In genomic region chr11:58978027-58978705, GRCm38 (mm10) we compare ENCODE assay signal across 8 mouse cellular contexts. TPM values are rescaled to one million over a fixed set of nuclear protein-coding genes. Genes with fewer than 3 reads are reported as not detected.
A peak's percentile ranks its signal among the peaks of the same experiment; 100 is the strongest.
DNase-seq lines count a peak whose midpoint lies in the region; ATAC-seq lines count a peak whose summit lies in the region.

TSS of gene Trim11 (plus strand) at chr11:58978093.

- under 1% methylated on average over 64 of the region's 64 CpGs for WGBS in forebrain, embryonic 16.5 days
- WGBS in hindbrain, embryonic 11.5 days = under 1% methylated on average over 64 of the region's 64 CpGs

- ATAC-seq in forebrain, embryonic 16.5 days = peak; percentile 89
- peak; percentile 71 for ATAC-seq in hindbrain, embryonic 11.5 days (ENCODE audit: low FRiP score)

- H3K9ac ChIP-seq in forebrain, embryonic 16.5 days (replicated peaks; ENCODE audit: low read depth, low read length) = peak within 1 kb of the TSS; percentile 91
- H3K9ac ChIP-seq in hindbrain, embryonic 11.5 days (ENCODE audit: low read depth, low read length) = peak within 1 kb of the TSS; percentile 96

- peak; percentile 86 for DNase-seq in MN1 (ENCODE audit: low spot score)
- peak; percentile 57 for DNase-seq in c-Kit-positive CD71-positive TER-119-positive erythroid progenitor cells, embryonic 14.5 days (ENCODE audit: low spot score)
- peak; percentile 83 for DNase-seq in hindbrain, embryonic 11.5 days (ENCODE audit: low spot score)
- DNase-seq in layer of hippocampus, postnatal 10 days (ENCODE audit: low spot score in 2 of 2) = peak; percentile 66 to 71
- peak; percentile 63 for DNase-seq in lung, postnatal 25 days (ENCODE audit: low spot score)
- DNase-seq in retina, postnatal 1 day = peak; percentile 87
- DNase-seq in urinary bladder, adult 2 months (ENCODE audit: low spot score) = peak; percentile 47

- peak within 1 kb of the TSS; percentile 88 for H3K4me3 ChIP-seq in forebrain, embryonic 16.5 days (replicated peaks; ENCODE audit: low read length)
- H3K4me3 ChIP-seq in hindbrain, embryonic 11.5 days (ENCODE audit: low read depth, low read length) = peak within 1 kb of the TSS; percentile 96

- H3K27ac ChIP-seq in forebrain, embryonic 16.5 days (ENCODE audit: low read length) = peak within 1 kb of the TSS; percentile 81
- H3K27ac ChIP-seq in hindbrain, embryonic 11.5 days (ENCODE audit: low read depth, low read length) = peak within 1 kb of the TSS; percentile 43

- H3K9me3 ChIP-seq in forebrain, embryonic 16.5 days (ENCODE audit: control insufficient read depth, low read length) = no peaks in the 10 kb centered on the region
- no peaks in the 10 kb centered on the region for H3K9me3 ChIP-seq in hindbrain, embryonic 11.5 days (ENCODE audit: control insufficient read depth, low read length)

- peaks cover 7% of the 10 kb centered on the region for H3K36me3 ChIP-seq in forebrain, embryonic 16.5 days (ENCODE audit: control insufficient read depth, insufficient read depth)
- H3K36me3 ChIP-seq in hindbrain, embryonic 11.5 days (ENCODE audit: control insufficient read depth, insufficient read depth, low read length) = no peaks in the 10 kb centered on the region

- peak within 1 kb of the TSS; percentile 94 for H3K4me2 ChIP-seq in forebrain, embryonic 16.5 days (ENCODE audit: low read length)
- H3K4me2 ChIP-seq in hindbrain, embryonic 11.5 days (replicated peaks; ENCODE audit: low read depth, low read length) = peak within 1 kb of the TSS; percentile 94

- no peaks in the 10 kb centered on the region for H3K27me3 ChIP-seq in forebrain, embryonic 16.5 days (replicated peaks; ENCODE audit: control insufficient read depth, insufficient read depth, low read length)
- H3K27me3 ChIP-seq in hindbrain, embryonic 11.5 days (ENCODE audit: control insufficient read depth, insufficient read depth, low read length) = no peaks in the 10 kb centered on the region

- H3K4me1 ChIP-seq in forebrain, embryonic 16.5 days (replicated peaks; ENCODE audit: control insufficient read depth, insufficient read depth, low read length) = peaks cover 42% of the 10 kb centered on the region
- peaks cover 10% of the 10 kb centered on the region for H3K4me1 ChIP-seq in hindbrain, embryonic 11.5 days (replicated peaks; ENCODE audit: control insufficient read depth, insufficient read depth, low read length)

RNA-seq across cellular contexts. Expression of gene Trim11, which starts in this region (rescaled TPM):
- 24.7 and 26.4 TPM in 2 replicates for polyA plus RNA-seq in forebrain, embryonic 16.5 days (2015; fragmentation: Nextera tagmentation; extraction: Ambion mirVana)
- 15.7 and 18.2 TPM in 2 replicates for polyA plus RNA-seq in hindbrain, embryonic 11.5 days (2014; fragmentation: Nextera tagmentation; extraction: Ambion mirVana)
- 10 to 100 TPM; 24.7 to 28.6 TPM for total RNA-seq in layer of hippocampus, postnatal 10 days (2021)
- polyA plus RNA-seq in urinary bladder, adult 2 months (2012; rRNA removed) = 27.1 and 28.1 TPM in 2 replicates

Comparison
In these comparisons a context has a peak if more than half of its experiments do, and no peak if none do; other contexts are left out.
1. Peak in every context shown above with its lines: DNase-seq, ATAC-seq, H3K4me3 ChIP-seq and H3K27ac ChIP-seq.